Mouse (Mus musculus): Measurements from ENCODE around the gene Rpl23. TPM values are rescaled to one million over a fixed set of nuclear protein-coding genes. Genes with fewer than 3 reads are reported as not detected.

Rpl23 gene
- polyA plus RNA-seq, 1 experiment = 96.9 TPM

DNA sequence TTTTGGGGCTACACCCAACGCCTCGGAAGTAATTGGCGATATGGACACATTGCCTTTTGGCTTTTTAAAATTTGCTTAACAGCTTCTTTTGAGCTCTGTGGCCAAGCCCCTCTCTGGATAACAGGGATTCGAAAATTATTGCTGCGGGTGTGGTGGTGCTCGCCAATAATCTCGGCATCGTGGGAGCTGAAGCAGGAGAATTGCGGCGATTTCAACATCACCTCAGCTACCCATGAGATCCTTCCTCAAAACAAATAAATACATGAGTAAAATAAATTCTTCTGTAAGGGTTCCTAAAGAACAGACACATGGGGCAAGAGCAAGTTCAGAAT, 293 bp upstream of the Rpl23 start:
- 1% methylated on average over 10 of the region's 10 CpGs for WGBS
- Histone ChIP-seq H3K36me3 (ENCODE audit: control insufficient read depth, insufficient read depth, low read length) (peaks cover 20% of the 10 kb centered on the region), H3K27ac (ENCODE audit: insufficient read depth, low read length) (peak overlapping the region; percentile 63)

DNA sequence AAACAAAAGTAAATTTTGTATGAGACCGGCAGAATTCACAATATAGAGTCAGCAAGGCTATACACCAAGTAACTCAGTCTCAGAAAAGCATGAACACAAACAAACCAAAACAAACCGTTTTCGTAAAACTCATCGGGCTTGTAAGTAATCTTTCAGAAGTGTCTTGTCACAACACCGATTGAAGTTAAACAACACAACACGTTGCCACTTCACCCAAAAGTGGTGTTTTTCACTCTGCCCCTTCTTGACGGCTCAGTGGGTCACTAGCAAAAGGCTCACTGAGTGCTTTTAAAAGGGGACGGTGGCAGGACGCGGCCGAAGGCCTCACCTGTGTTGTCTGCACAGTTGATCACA, 782 bp downstream of the Rpl23 start:
- no peak for DNase-seq (ENCODE audit: low read depth in 1 of 2, low spot score in 2 of 2)
- Histone ChIP-seq H3K4me1 (ENCODE audit: control insufficient read depth, insufficient read depth, insufficient read length) (peaks cover 7% of the 10 kb centered on the region; the same call in 1 of the 2 replicates), H3K27me3 (ENCODE audit: control insufficient read depth, insufficient read depth, low read length) (no peaks in the 10 kb centered on the region), H3K4me3 (ENCODE audit: extremely low read depth, insufficient read depth, insufficient read length) (peak overlapping the region; percentile 90), H3K36me3 (ENCODE audit: control insufficient read depth, insufficient read depth, low read length) (peaks cover 30% of the 10 kb centered on the region), H3K27ac (ENCODE audit: insufficient read depth, low read length) (peak overlapping the region; percentile 81)
- WGBS = 1% methylated on average over 11 of the region's 11 CpGs
- TF ChIP-seq CTCF (IDR thresholded peaks at IDR 0.05; ENCODE audit: extremely low read depth, insufficient read depth, insufficient read length, insufficient replicate concordance) (no peak), POLR2A (IDR thresholded peaks at IDR 0.05; ENCODE audit: low read depth, low read length) (no peak)

More for the DNA sequence above, 293 bp upstream of the Rpl23 start:
- DNase-seq (ENCODE audit: low read depth in 1 of 2, low spot score in 2 of 2) = no peak
- peaks cover 7% of the 10 kb centered on the region; the same call in 1 of the 2 replicates for H3K4me1 ChIP-seq (ENCODE audit: control insufficient read depth, insufficient read depth, insufficient read length)
- H3K27me3 ChIP-seq (ENCODE audit: control insufficient read depth, insufficient read depth, low read length) = no peaks in the 10 kb centered on the region
- TF ChIP-seq POLR2A (IDR thresholded peaks at IDR 0.05; ENCODE audit: low read depth, low read length) (no peak; the same call in 1 of the 2 replicates), CTCF (IDR thresholded peaks at IDR 0.05; ENCODE audit: extremely low read depth, insufficient read depth, insufficient read length, insufficient replicate concordance) (no peak)
- peak overlapping the region; percentile 90 for H3K4me3 ChIP-seq (ENCODE audit: extremely low read depth, insufficient read depth, insufficient read length)

DNA sequence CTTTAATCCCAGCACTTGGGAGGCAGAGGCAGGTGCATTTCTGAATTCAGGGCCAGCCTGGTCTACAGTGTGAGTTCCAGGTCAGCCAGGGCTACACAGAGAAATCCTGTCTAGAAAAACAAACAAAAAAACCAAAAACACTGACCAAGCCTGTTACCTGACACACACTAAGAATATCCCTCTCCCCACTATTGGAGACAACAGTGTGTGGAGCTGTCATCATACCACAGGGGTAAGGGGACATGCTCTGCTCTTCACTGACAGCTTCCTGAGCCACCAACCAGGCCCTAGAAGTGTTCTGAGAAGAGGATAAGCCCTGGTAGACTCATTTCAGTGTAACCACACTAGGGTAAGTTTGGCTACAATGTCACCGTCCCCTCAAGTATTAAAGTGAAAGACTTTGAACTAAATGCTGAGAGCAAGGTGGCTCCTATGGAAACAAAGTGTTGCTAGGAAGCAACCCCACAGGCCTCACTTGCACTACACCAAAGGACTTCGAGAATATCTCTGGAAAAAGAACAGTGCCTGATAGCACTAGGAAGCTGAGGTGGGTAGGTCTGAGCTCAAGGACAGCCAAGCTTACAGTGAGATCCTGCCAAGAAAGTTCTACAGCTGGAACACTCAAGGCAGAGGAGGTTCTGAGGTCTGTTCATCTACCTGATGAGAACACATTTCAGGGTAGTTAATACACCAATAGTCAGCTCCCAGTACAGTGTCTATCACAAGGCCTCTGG, 2.1 kb downstream of the Rpl23 start:
- WGBS = 52% methylated on average over 2 of the region's 2 CpGs
- no peak overlapping the region for H3K27ac ChIP-seq (ENCODE audit: insufficient read depth, low read length)

DNA sequence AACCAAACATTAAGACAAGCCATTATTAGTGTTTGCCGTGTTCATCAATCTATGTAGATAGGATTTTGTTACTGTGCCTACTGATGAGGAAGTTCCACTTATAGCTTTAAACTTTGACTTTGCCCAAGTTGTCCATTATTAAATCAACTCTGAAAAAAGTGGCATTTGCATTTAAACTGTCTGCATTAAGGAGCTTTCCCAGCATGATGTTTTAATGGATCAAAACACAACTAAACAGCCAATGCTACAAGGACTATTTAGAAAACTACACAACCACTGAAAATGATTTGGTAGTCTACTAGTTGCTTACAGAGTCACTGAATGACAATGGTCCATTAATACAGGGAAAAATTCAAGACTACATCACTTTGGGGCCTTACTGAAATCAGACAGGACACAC, 3.3 kb downstream of the Rpl23 start:
- WGBS = 83% methylated on average over 1 of the region's 1 CpGs
- Histone ChIP-seq H3K4me1 (ENCODE audit: control insufficient read depth, insufficient read depth, insufficient read length) (peaks cover 7% of the 10 kb centered on the region; the same call in 1 of the 2 replicates), H3K36me3 (ENCODE audit: control insufficient read depth, insufficient read depth, low read length) (peaks cover 34% of the 10 kb centered on the region), H3K27me3 (ENCODE audit: control insufficient read depth, insufficient read depth, low read length) (no peaks in the 10 kb centered on the region), H3K27ac (ENCODE audit: insufficient read depth, low read length) (no peak overlapping the region), H3K4me3 (ENCODE audit: extremely low read depth, insufficient read depth, insufficient read length) (no peak overlapping the region)
- TF ChIP-seq CTCF (IDR thresholded peaks at IDR 0.05; ENCODE audit: extremely low read depth, insufficient read depth, insufficient read length, insufficient replicate concordance) = no peak
- no peak for TF ChIP-seq POLR2A (IDR thresholded peaks at IDR 0.05; ENCODE audit: low read depth, low read length)
- DNase-seq (ENCODE audit: low read depth in 1 of 2, low spot score in 2 of 2) = no peak

More for the DNA sequence above, 2.1 kb downstream of the Rpl23 start:
- Histone ChIP-seq H3K36me3 (ENCODE audit: control insufficient read depth, insufficient read depth, low read length) (peaks cover 34% of the 10 kb centered on the region), H3K4me3 (ENCODE audit: extremely low read depth, insufficient read depth, insufficient read length) (no peak overlapping the region), H3K4me1 (ENCODE audit: control insufficient read depth, insufficient read depth, insufficient read length) (peaks cover 7% of the 10 kb centered on the region; the same call in 1 of the 2 replicates), H3K27me3 (ENCODE audit: control insufficient read depth, insufficient read depth, low read length) (no peaks in the 10 kb centered on the region)
- DNase-seq (ENCODE audit: low read depth in 1 of 2, low spot score in 2 of 2) = no peak
- TF ChIP-seq POLR2A (IDR thresholded peaks at IDR 0.05; ENCODE audit: low read depth, low read length) (no peak), CTCF (IDR thresholded peaks at IDR 0.05; ENCODE audit: extremely low read depth, insufficient read depth, insufficient read length, insufficient replicate concordance) (no peak)

DNA sequence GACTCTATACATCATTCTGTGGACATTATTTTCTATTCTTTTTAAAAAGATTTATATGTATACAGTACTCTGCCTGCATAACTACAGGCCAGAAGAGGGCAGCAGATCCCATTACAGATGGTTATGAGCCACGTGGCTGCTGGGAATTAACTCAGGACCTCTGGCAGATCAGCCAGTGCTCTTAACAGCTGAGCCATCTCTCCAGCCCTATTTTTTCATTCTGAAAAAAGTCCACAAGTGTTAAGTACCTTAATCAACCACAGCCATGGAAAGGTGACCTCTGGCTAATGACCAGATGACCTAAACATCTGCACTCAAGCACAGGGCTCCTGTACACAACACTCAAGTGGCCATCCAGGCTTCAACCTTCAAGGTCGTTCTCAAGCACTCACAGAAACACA, 5.1 kb downstream of the Rpl23 start:
- Histone ChIP-seq H3K27me3 (ENCODE audit: control insufficient read depth, insufficient read depth, low read length) (no peaks in the 10 kb centered on the region), H3K4me1 (ENCODE audit: control insufficient read depth, insufficient read depth, insufficient read length) (peaks cover 7% of the 10 kb centered on the region; the same call in 1 of the 2 replicates), H3K4me3 (ENCODE audit: extremely low read depth, insufficient read depth, insufficient read length) (no peak overlapping the region), H3K27ac (ENCODE audit: insufficient read depth, low read length) (no peak overlapping the region), H3K36me3 (ENCODE audit: control insufficient read depth, insufficient read depth, low read length) (peaks cover 34% of the 10 kb centered on the region)
- TF ChIP-seq CTCF (IDR thresholded peaks at IDR 0.05; ENCODE audit: extremely low read depth, insufficient read depth, insufficient read length, insufficient replicate concordance) = peak; percentile 7; the same call in 1 of the 2 replicates
- TF ChIP-seq POLR2A (IDR thresholded peaks at IDR 0.05; ENCODE audit: low read depth, low read length) = no peak
- DNase-seq (ENCODE audit: low read depth in 1 of 2, low spot score in 2 of 2) = no peak
- WGBS = 61% methylated on average over 2 of the region's 2 CpGs

DNA sequence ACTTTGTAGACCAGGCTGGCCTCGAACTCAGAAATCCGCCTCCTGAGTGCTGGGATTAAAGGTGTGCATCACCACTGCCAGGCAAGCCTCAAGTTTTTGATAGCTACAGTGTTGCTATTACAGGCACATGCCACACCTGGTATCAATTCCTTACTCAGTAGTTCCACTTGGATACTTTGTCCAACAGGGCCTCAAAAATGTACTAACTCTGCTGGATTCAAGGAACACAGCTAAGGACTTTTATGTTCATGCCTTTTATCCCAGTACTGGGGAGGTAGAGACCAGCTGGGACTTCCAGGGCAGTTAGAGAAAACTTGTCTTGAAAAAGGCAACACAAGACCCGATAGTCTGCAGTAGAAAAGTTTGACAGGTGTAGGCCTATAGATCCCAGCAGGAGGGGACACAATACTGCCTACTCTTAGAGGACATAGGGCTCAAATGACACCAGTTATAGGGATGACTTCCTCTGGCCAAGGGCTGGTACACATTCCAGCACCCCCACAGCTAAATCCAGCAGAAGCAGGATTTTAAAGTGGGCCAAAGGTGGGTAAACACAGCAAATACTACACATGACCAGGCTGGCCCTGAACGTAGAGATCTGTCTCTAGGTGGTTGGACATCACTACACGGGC, 5.6 kb downstream of the Rpl23 start:
- TF ChIP-seq POLR2A (IDR thresholded peaks at IDR 0.05; ENCODE audit: low read depth, low read length) = no peak
- no peak for TF ChIP-seq CTCF (IDR thresholded peaks at IDR 0.05; ENCODE audit: extremely low read depth, insufficient read depth, insufficient read length, insufficient replicate concordance)

More for the DNA sequence above, 5.6 kb downstream of the Rpl23 start:
- Histone ChIP-seq H3K27ac (ENCODE audit: insufficient read depth, low read length) (no peak overlapping the region), H3K27me3 (ENCODE audit: control insufficient read depth, insufficient read depth, low read length) (no peaks in the 10 kb centered on the region), H3K36me3 (ENCODE audit: control insufficient read depth, insufficient read depth, low read length) (peaks cover 34% of the 10 kb centered on the region), H3K4me3 (ENCODE audit: extremely low read depth, insufficient read depth, insufficient read length) (no peak overlapping the region), H3K4me1 (ENCODE audit: control insufficient read depth, insufficient read depth, insufficient read length) (peaks cover 7% of the 10 kb centered on the region; the same call in 1 of the 2 replicates)
- no peak for DNase-seq (ENCODE audit: low read depth in 1 of 2, low spot score in 2 of 2)
- WGBS = 92% methylated on average over 5 of the region's 5 CpGs

Data from spleen, adult 2 months (tissue).